Mouse (Mus musculus) small intestine, adult 2 months (tissue): ENCODE results near the gene Tmem263. TPM values are rescaled to one million over a fixed set of nuclear protein-coding genes. Genes with fewer than 3 reads are reported as not detected.

Experiments used
- H3K27ac ChIP-seq: fragments of 200-500 bp; 2 replicates; pipeline ENCODE4 v1.5.1; 2012; ENCODE audit warnings: low read depth, low read length, control low read depth, inconsistent platforms; ENCODE audit not compliant: insufficient read depth
- H3K27me3 ChIP-seq: fragments of 200-500 bp; 2 replicates; pipeline ENCODE4 v1.6.1; 2012; ENCODE audit warnings: mild to moderate bottlenecking, moderate library complexity, low read length, inconsistent platforms; ENCODE audit not compliant: control insufficient read depth, insufficient read depth
- H3K36me3 ChIP-seq: fragments of 200-500 bp; 2 replicates; pipeline ENCODE4 v1.6.1; 2012; ENCODE audit warnings: mild to moderate bottlenecking, low read length, control low read depth, inconsistent platforms; ENCODE audit not compliant: control insufficient read depth, insufficient read depth
- H3K4me1 ChIP-seq: fragments of 200-500 bp; 2 replicates; pipeline ENCODE4 v1.6.1; 2012; ENCODE audit warnings: low read length, inconsistent platforms, mixed read lengths; ENCODE audit not compliant: control insufficient read depth, insufficient read depth, insufficient read length
- H3K4me3 ChIP-seq: fragments of 200-500 bp; 2 replicates; pipeline ENCODE4 v1.5.1; 2012; ENCODE audit warnings: low read depth, mild to moderate bottlenecking, control low read depth, inconsistent platforms, low read length, moderate library complexity
- CTCF ChIP-seq: fragments of 200-500 bp; IDR thresholded peaks from 2 replicates; pipeline ENCODE4 v1.5.1; 2012; ENCODE audit warnings: low read depth, mild to moderate bottlenecking, control low read depth, inconsistent platforms, low read length, moderate library complexity, mixed read lengths; ENCODE audit not compliant: insufficient replicate concordance, insufficient read length; ENCODE audit errors: extremely low read depth
- POLR2A ChIP-seq: fragments of 200-500 bp; IDR thresholded peaks from 2 replicates; pipeline ENCODE4 v1.6.1; 2012; ENCODE audit warnings: low read depth, mild to moderate bottlenecking, control low read depth, inconsistent platforms, low read length, moderate library complexity
- WGBS: fragments of 180-500 bp; shearing (Covaris S2); methylation state at CpG from one replicate; pipeline ENCODE4 v1.1.7; 2018; 5-methylcytosine and 5-hydroxymethylcytosine counted together
- polyA plus RNA-seq: library from polyadenylated mRNA; depleted of rRNA; stranded (reverse); fragments of >200 nt; gene quantifications from 2 replicates; pipeline ENCODE4 v1.2.3, GENCODE M21; 2012

The Tmem263 gene
- polyA plus RNA-seq, 1 experiment = 7.3 TPM

- peaks cover 14% of the 10 kb centered on the region; the same call in 1 of the 2 replicates for H3K4me1 ChIP-seq
- 35% methylated on average over 13 of the region's 13 CpGs for WGBS
- peak overlapping the region; percentile 83 for H3K27ac ChIP-seq
- H3K4me3 ChIP-seq = peak overlapping the region; percentile 21; the same call in 1 of the 2 replicates
- peaks cover 7% of the 10 kb centered on the region; the same call in 1 of the 2 replicates for H3K36me3 ChIP-seq
- no peaks in the 10 kb centered on the region for H3K27me3 ChIP-seq
- TF ChIP-seq CTCF = no peak
- TF ChIP-seq POLR2A = no peak
Measured at GRCm38 (mm10) chr10:85125184-85125583, 22.8 kb downstream of the Tmem263 start.

- peak; percentile 40; the same call in 1 of the 2 replicates for TF ChIP-seq CTCF
- peak; percentile 53; the same call in 1 of the 2 replicates for TF ChIP-seq POLR2A
- peak within 1 kb of the TSS; percentile 97 for H3K4me3 ChIP-seq
- WGBS = 6% methylated on average over 20 of the region's 20 CpGs
- H3K27me3 ChIP-seq = no peaks in the 10 kb centered on the region
- H3K4me1 ChIP-seq = peaks cover 14% of the 10 kb centered on the region; the same call in 1 of the 2 replicates
- peaks cover 3% of the 10 kb centered on the region for H3K36me3 ChIP-seq
- H3K27ac ChIP-seq = peak within 1 kb of the TSS; percentile 69
Measured at GRCm38 (mm10) chr10:85127395-85128287, 25.2 kb downstream of the Tmem263 start, which contains the start of gene Mterf2. TSS of gene Mterf2 (minus strand) at chr10:85128027.

GRCm38 (mm10) chr10:85128453-85128852, 26.0 kb downstream of the Tmem263 start:
- Histone ChIP-seq H3K4me3 (no peak overlapping the region), H3K27me3 (no peaks in the 10 kb centered on the region), H3K36me3 (peaks cover 7% of the 10 kb centered on the region), H3K4me1 (peaks cover 12% of the 10 kb centered on the region; the same call in 1 of the 2 replicates), H3K27ac (no peak overlapping the region)
- WGBS = 11% methylated on average over 7 of the region's 7 CpGs
- TF ChIP-seq CTCF (no peak), POLR2A (no peak)

GRCm38 (mm10) chr10:85136573-85136972, 34.1 kb downstream of the Tmem263 start:
- H3K36me3 ChIP-seq = peaks cover 19% of the 10 kb centered on the region
- no peak for TF ChIP-seq POLR2A
- no peak for TF ChIP-seq CTCF
- WGBS = 87% methylated on average over 6 of the region's 6 CpGs
- H3K27ac ChIP-seq = no peak overlapping the region
- no peaks in the 10 kb centered on the region for H3K27me3 ChIP-seq
- no peak overlapping the region for H3K4me3 ChIP-seq
- H3K4me1 ChIP-seq = no peaks in the 10 kb centered on the region

GRCm38 (mm10) chr10:85141465-85141864, 39.0 kb downstream of the Tmem263 start:
- no peaks in the 10 kb centered on the region for H3K4me1 ChIP-seq
- peaks cover 35% of the 10 kb centered on the region for H3K36me3 ChIP-seq
- 76% methylated on average over 9 of the region's 9 CpGs for WGBS
- no peak overlapping the region for H3K27ac ChIP-seq
- H3K27me3 ChIP-seq = no peaks in the 10 kb centered on the region
- no peak overlapping the region for H3K4me3 ChIP-seq
- TF ChIP-seq POLR2A (no peak), CTCF (no peak)

GRCm38 (mm10) chr10:85146282-85146681, 43.9 kb downstream of the Tmem263 start:
- WGBS = 92% methylated on average over 14 of the region's 14 CpGs
- H3K4me1 ChIP-seq = no peaks in the 10 kb centered on the region

GRCm38 (mm10) chr10:85149226-85149625, 46.8 kb downstream of the Tmem263 start:
- H3K36me3 ChIP-seq = peaks cover 28% of the 10 kb centered on the region
- no peaks in the 10 kb centered on the region for H3K27me3 ChIP-seq
- H3K4me1 ChIP-seq = no peaks in the 10 kb centered on the region
- TF ChIP-seq CTCF (no peak), POLR2A (no peak)
- 87% methylated on average over 5 of the region's 5 CpGs for WGBS
- no peak overlapping the region for H3K27ac ChIP-seq
- H3K4me3 ChIP-seq = no peak overlapping the region

More at GRCm38 (mm10) chr10:85146282-85146681, 43.9 kb downstream of the Tmem263 start:
- H3K27me3 ChIP-seq = no peaks in the 10 kb centered on the region
- no peak overlapping the region for H3K27ac ChIP-seq
- H3K36me3 ChIP-seq = peaks cover 42% of the 10 kb centered on the region
- H3K4me3 ChIP-seq = no peak overlapping the region
- TF ChIP-seq CTCF (no peak), POLR2A (no peak)
